In the genomic region with DNA sequence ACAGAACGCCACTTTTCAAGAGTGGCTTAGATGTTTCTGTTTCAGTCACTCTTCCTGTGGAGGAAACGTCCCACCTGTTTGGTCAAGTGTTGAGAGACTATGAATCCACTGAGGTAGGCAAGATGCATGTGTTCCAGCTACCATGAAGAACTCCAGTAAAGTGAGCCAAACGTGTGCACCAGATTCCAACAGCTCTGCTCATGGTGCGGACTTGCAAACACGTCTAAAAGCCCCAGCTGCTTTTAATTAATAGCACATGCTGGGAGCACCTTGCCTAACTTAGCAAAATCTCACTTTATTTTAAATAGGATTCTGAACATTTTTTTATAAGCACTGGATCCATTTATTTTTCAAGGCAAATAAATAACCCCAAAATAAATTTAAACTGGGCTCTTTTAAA, we compare ENCODE assay signal across 17 mouse cellular contexts.
"Had no signal": no experiment of that assay in that cellular context is flagged by ENCODE, and none has a peak within 500 bp of the region (broad histone marks: within the 10 kb centered on the region; RNA-seq: fewer than 3 reads in every experiment).

No protein-coding gene starts in this region.

- H3K4me2 ChIP-seq: kidney, embryonic 15.5 days; liver, embryonic 11.5 days; liver, embryonic 15.5 days; midbrain, embryonic 11.5 days; neural tube, embryonic 13.5 days had no signal

- H3K36me3 ChIP-seq: kidney, embryonic 15.5 days; liver, embryonic 15.5 days; neural tube, embryonic 13.5 days had no signal

- H3K4me3 ChIP-seq: kidney, embryonic 15.5 days; liver, embryonic 15.5 days; neural tube, embryonic 13.5 days had no signal

- H3K9ac ChIP-seq: kidney, embryonic 15.5 days; liver, embryonic 15.5 days; neural tube, embryonic 13.5 days had no signal

- H3K27me3 ChIP-seq: kidney, embryonic 15.5 days; liver, embryonic 15.5 days; neural tube, embryonic 13.5 days had no signal

- DNase-seq: kidney, adult 2 months; kidney, postnatal 25 days; layer of hippocampus, adult 9-11 months; left cerebral cortex, postnatal 4 days; lung, adult 2 months; lung, postnatal 36 days; retina, postnatal 1 day; right cerebral cortex, postnatal 14 days; thymus, adult 18-20 months; thymus, postnatal 14 days had no signal

- H3K27ac ChIP-seq: liver, embryonic 15.5 days had no signal

- ATAC-seq: lung, postnatal 0 days; midbrain, embryonic 16.5 days had no signal

- H3K9me3 ChIP-seq: kidney, embryonic 15.5 days; liver, embryonic 15.5 days; neural tube, embryonic 13.5 days had no signal
